Mouse (Mus musculus) intestine, embryonic 15.5 days (tissue): ENCODE results near the gene Wwox. TPM values are rescaled to one million over a fixed set of nuclear protein-coding genes. Genes with fewer than 3 reads are reported as not detected.

Source experiments
- ATAC-seq: fragments of 200-750 bp; cut with Nextera tagmentation; 2 replicates; pipeline ENCODE4 v1.8.0; 2017; ENCODE audit warnings: moderate TSS enrichment, moderate library complexity
- H3K27ac ChIP-seq: fragments of 300-500 bp; sonication (generic); 2 replicates; pipeline ENCODE4 v1.5.1; 2015; ENCODE audit warnings: mild to moderate bottlenecking, inconsistent platforms
- H3K27me3 ChIP-seq: fragments of 300-500 bp; sonication (generic); replicated peaks from 2 replicates; pipeline ENCODE4 v1.6.1; 2015; ENCODE audit warnings: inconsistent platforms
- H3K36me3 ChIP-seq: fragments of 300-500 bp; sonication (generic); 2 replicates; pipeline ENCODE4 v1.6.1; 2015; ENCODE audit warnings: inconsistent platforms
- H3K4me1 ChIP-seq: fragments of 300-500 bp; sonication (generic); replicated peaks from 2 replicates; pipeline ENCODE4 v1.6.1; 2015; ENCODE audit warnings: inconsistent platforms
- H3K4me2 ChIP-seq: fragments of 300-500 bp; sonication (generic); replicated peaks from 2 replicates; pipeline ENCODE4 v1.6.1; 2015; ENCODE audit warnings: mild to moderate bottlenecking, inconsistent platforms
- H3K4me3 ChIP-seq: fragments of 300-500 bp; sonication (generic); replicated peaks from 2 replicates; pipeline ENCODE4 v1.5.1; 2015; ENCODE audit warnings: inconsistent platforms
- H3K9ac ChIP-seq: fragments of 300-500 bp; sonication (generic); 2 replicates; pipeline ENCODE4 v1.6.1; 2015; ENCODE audit warnings: inconsistent platforms
- H3K9me3 ChIP-seq: fragments of 300-500 bp; sonication (generic); 2 replicates; pipeline ENCODE4 v1.6.1; 2016; ENCODE audit warnings: inconsistent platforms
- WGBS: fragments of 180-500 bp; shearing (Covaris S2); methylation state at CpG from one replicate; pipeline ENCODE4 v1.1.7; 2015; 5-methylcytosine and 5-hydroxymethylcytosine counted together
- polyA plus RNA-seq: library from polyadenylated mRNA; unstranded; fragments of >200 nt; fragmentation: Nextera tagmentation; extraction: Ambion mirVana; gene quantifications from 2 replicates; pipeline ENCODE4 v1.2.1, GENCODE M21; 2015

The Wwox gene
- polyA plus RNA-seq, 1 experiment from 2014 or later: 11.6 TPM

GRCm38 (mm10) chr8:115126081-115126480 lies 686.6 kb downstream of the Wwox start:
- Histone ChIP-seq H3K27ac (no peak overlapping the region), H3K36me3 (no peaks in the 10 kb centered on the region), H3K4me2 (no peak overlapping the region), H3K4me1 (no peaks in the 10 kb centered on the region), H3K4me3 (no peak overlapping the region), H3K9me3 (no peaks in the 10 kb centered on the region), H3K9ac (no peak overlapping the region), H3K27me3 (no peaks in the 10 kb centered on the region)
- no peak for ATAC-seq
- 85% methylated on average over 7 of the region's 7 CpGs for WGBS

GRCm38 (mm10) chr8:115126674-115127073 lies 687.2 kb downstream of the Wwox start:
- Histone ChIP-seq H3K27ac (no peak overlapping the region), H3K27me3 (no peaks in the 10 kb centered on the region), H3K9ac (no peak overlapping the region), H3K4me3 (no peak overlapping the region), H3K9me3 (no peaks in the 10 kb centered on the region), H3K4me1 (no peaks in the 10 kb centered on the region), H3K4me2 (no peak overlapping the region), H3K36me3 (no peaks in the 10 kb centered on the region)
- ATAC-seq: no peak
- 88% methylated on average over 5 of the region's 5 CpGs for WGBS

GRCm38 (mm10) chr8:115129307-115129706 lies 689.9 kb downstream of the Wwox start:
- Histone ChIP-seq H3K4me2 (no peak overlapping the region), H3K4me1 (no peaks in the 10 kb centered on the region), H3K36me3 (no peaks in the 10 kb centered on the region), H3K9me3 (no peaks in the 10 kb centered on the region), H3K4me3 (no peak overlapping the region), H3K27ac (no peak overlapping the region), H3K27me3 (no peaks in the 10 kb centered on the region), H3K9ac (no peak overlapping the region)
- 93% methylated on average over 4 of the region's 4 CpGs for WGBS
- ATAC-seq: no peak

GRCm38 (mm10) chr8:115133119-115133518 lies 693.7 kb downstream of the Wwox start:
- H3K4me1 ChIP-seq: no peaks in the 10 kb centered on the region
- H3K9me3 ChIP-seq: 0 out of 2 replicates have a peak, but pooled peaks cover 3% of the 10 kb centered on the region
- H3K27me3 ChIP-seq: no peaks in the 10 kb centered on the region
- no peak overlapping the region for H3K9ac ChIP-seq
- no peak overlapping the region for H3K4me2 ChIP-seq
- H3K27ac ChIP-seq: no peak overlapping the region
- H3K4me3 ChIP-seq: no peak overlapping the region
- H3K36me3 ChIP-seq: no peaks in the 10 kb centered on the region
- no peak for ATAC-seq
- WGBS: 78% methylated on average over 17 of the region's 17 CpGs

- H3K9me3 ChIP-seq: 0 out of 2 replicates have a peak, but pooled peaks cover 3% of the 10 kb centered on the region
- no peaks in the 10 kb centered on the region for H3K36me3 ChIP-seq
- no peak overlapping the region for H3K9ac ChIP-seq
- no peaks in the 10 kb centered on the region for H3K4me1 ChIP-seq
- WGBS: 60% methylated on average over 7 of the region's 7 CpGs
- H3K4me3 ChIP-seq: no peak overlapping the region
- H3K27ac ChIP-seq: no peak overlapping the region
- no peak for ATAC-seq
- H3K27me3 ChIP-seq: no peaks in the 10 kb centered on the region
- no peak overlapping the region for H3K4me2 ChIP-seq
These were observed 694.3 kb downstream of the Wwox start for GRCm38 (mm10) chr8:115133711-115134218.

- H3K27ac ChIP-seq: no peak overlapping the region
- H3K4me2 ChIP-seq: no peak overlapping the region
- H3K36me3 ChIP-seq: no peaks in the 10 kb centered on the region
- no peak overlapping the region for H3K4me3 ChIP-seq
- 0 out of 2 replicates have a peak, but pooled peaks cover 3% of the 10 kb centered on the region for H3K9me3 ChIP-seq
- H3K9ac ChIP-seq: no peak overlapping the region
- no peaks in the 10 kb centered on the region for H3K4me1 ChIP-seq
- no peak for ATAC-seq
- no peaks in the 10 kb centered on the region for H3K27me3 ChIP-seq
- 93% methylated on average over 10 of the region's 10 CpGs for whole genome bisulfite sequencing
These were observed 697.4 kb downstream of the Wwox start for GRCm38 (mm10) chr8:115136888-115137287.

- Histone ChIP-seq H3K9ac (no peak overlapping the region), H3K4me2 (no peak overlapping the region), H3K36me3 (no peaks in the 10 kb centered on the region), H3K4me3 (no peak overlapping the region), H3K4me1 (no peaks in the 10 kb centered on the region), H3K27ac (no peak overlapping the region), H3K27me3 (no peaks in the 10 kb centered on the region), H3K9me3 (0 out of 2 replicates have a peak, but pooled peaks cover 3% of the 10 kb centered on the region)
- 75% methylated on average over 8 of the region's 8 CpGs for WGBS
- ATAC-seq: no peak
These were observed 702.2 kb downstream of the Wwox start for GRCm38 (mm10) chr8:115141614-115142013.

GRCm38 (mm10) chr8:115143530-115144320 lies 704.3 kb downstream of the Wwox start:
- Histone ChIP-seq H3K9ac (no peak overlapping the region), H3K9me3 (no peaks in the 10 kb centered on the region), H3K27me3 (no peaks in the 10 kb centered on the region), H3K4me1 (no peaks in the 10 kb centered on the region), H3K27ac (no peak overlapping the region), H3K36me3 (no peaks in the 10 kb centered on the region), H3K4me3 (no peak overlapping the region), H3K4me2 (no peak overlapping the region)
- WGBS: 66% methylated on average over 9 of the region's 9 CpGs
- ATAC-seq: no peak

GRCm38 (mm10) chr8:115147006-115147405 lies 707.6 kb downstream of the Wwox start:
- Histone ChIP-seq H3K27ac (no peak overlapping the region), H3K4me3 (no peak overlapping the region), H3K9me3 (no peaks in the 10 kb centered on the region), H3K9ac (no peak overlapping the region), H3K4me1 (0 out of 2 replicates have a peak, but pooled peaks cover 5% of the 10 kb centered on the region), H3K4me2 (no peak overlapping the region), H3K27me3 (no peaks in the 10 kb centered on the region), H3K36me3 (no peaks in the 10 kb centered on the region)
- no peak for ATAC-seq
- 63% methylated on average over 9 of the region's 9 CpGs for WGBS

- no peak overlapping the region; the same call in 1 of the 2 replicates for H3K4me2 ChIP-seq
- no peaks in the 10 kb centered on the region for H3K27me3 ChIP-seq
- H3K9ac ChIP-seq: peak overlapping the region; percentile 5; the same call in 1 of the 2 replicates
- H3K9me3 ChIP-seq: no peaks in the 10 kb centered on the region
- WGBS: 41% methylated on average over 24 of the region's 24 CpGs
- H3K36me3 ChIP-seq: no peaks in the 10 kb centered on the region
- H3K4me3 ChIP-seq: no peak overlapping the region
- 0 out of 2 replicates have a peak, but pooled peaks cover 5% of the 10 kb centered on the region for H3K4me1 ChIP-seq
- H3K27ac ChIP-seq: no peak overlapping the region
- peak; percentile 71 for ATAC-seq
These were observed 711.1 kb downstream of the Wwox start for GRCm38 (mm10) chr8:115150446-115151109.

- ATAC-seq: no peak
- Histone ChIP-seq H3K4me1 (0 out of 2 replicates have a peak, but pooled peaks cover 5% of the 10 kb centered on the region), H3K9me3 (no peaks in the 10 kb centered on the region), H3K27ac (no peak overlapping the region), H3K4me3 (no peak overlapping the region), H3K9ac (no peak overlapping the region), H3K27me3 (no peaks in the 10 kb centered on the region), H3K36me3 (no peaks in the 10 kb centered on the region), H3K4me2 (no peak overlapping the region)
- 33% methylated on average over 6 of the region's 6 CpGs for WGBS
These were observed 712.0 kb downstream of the Wwox start for GRCm38 (mm10) chr8:115151416-115151815.

GRCm38 (mm10) chr8:115154096-115154495 lies 714.6 kb downstream of the Wwox start:
- 51% methylated on average over 10 of the region's 10 CpGs for WGBS
- no peak overlapping the region for H3K4me3 ChIP-seq
- H3K27me3 ChIP-seq: no peaks in the 10 kb centered on the region
- H3K9ac ChIP-seq: no peak overlapping the region
- H3K4me2 ChIP-seq: no peak overlapping the region
- H3K4me1 ChIP-seq: 0 out of 2 replicates have a peak, but pooled peaks cover 9% of the 10 kb centered on the region
- H3K36me3 ChIP-seq: no peaks in the 10 kb centered on the region
- H3K27ac ChIP-seq: no peak overlapping the region
- ATAC-seq: no peak
- no peaks in the 10 kb centered on the region for H3K9me3 ChIP-seq
